Mouse (Mus musculus) G1E (cell line): Measurements from ENCODE around the gene Gm16253.

Experiments
- CTCF ChIP-seq: IDR thresholded peaks from 2 replicates; pipeline ENCODE4 v1.5.1; 2012; ENCODE audit warnings: low read depth, low read length, inconsistent platforms, mixed read lengths
- GATA1 ChIP-seq: IDR thresholded peaks from 2 replicates; pipeline ENCODE4 v1.6.1; 2012; ENCODE audit warnings: borderline replicate concordance, low read length, inconsistent platforms, mixed read lengths
- GATA2 ChIP-seq: IDR thresholded peaks from 2 replicates; pipeline ENCODE4 v1.6.1; 2012; ENCODE audit warnings: low read depth, low read length, inconsistent platforms, borderline replicate concordance
- TAL1 ChIP-seq: conservative IDR thresholded peaks from 2 replicates; pipeline ENCODE4 v1.6.1; 2012; ENCODE audit warnings: low read depth, low read length, inconsistent platforms, mixed read lengths

DNA sequence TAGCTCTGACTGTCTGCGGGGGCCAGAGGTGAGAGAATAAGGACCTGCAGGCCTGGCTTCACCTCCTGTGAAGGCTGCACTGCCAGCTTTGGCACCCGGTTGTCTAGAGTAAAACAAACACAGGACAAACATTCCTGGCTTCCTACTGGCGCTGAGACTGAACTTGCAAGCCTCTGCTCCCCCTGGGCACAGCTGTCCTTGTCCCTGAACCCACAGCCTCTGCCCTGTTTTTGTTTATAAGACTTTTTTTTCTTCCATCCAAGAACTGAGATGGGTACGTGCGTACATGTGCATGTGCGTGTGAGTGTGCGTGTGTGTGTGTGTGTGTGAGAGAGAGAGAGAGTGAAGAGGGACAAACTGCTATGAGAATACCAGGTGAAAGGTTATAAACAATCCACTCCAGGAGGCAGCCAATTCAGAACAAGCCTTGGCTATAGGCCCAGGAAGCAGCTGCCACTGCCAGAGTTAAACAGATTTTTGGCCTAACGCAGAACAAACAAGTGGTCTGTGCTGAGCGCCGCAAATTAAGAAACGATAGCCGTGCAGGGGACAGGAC is 21.7 kb upstream of the Gm16253 start:
- TF ChIP-seq CTCF, result no peak
- TF ChIP-seq TAL1, result no peak
- no peak for TF ChIP-seq GATA1
- no peak for TF ChIP-seq GATA2
